Mouse (Mus musculus): ENCODE measurements around the gene Gm9125. TPM values are rescaled to one million over a fixed set of nuclear protein-coding genes. Genes with fewer than 3 reads are reported as not detected.

Gm9125 gene
- not detected in 2 replicates for polyA plus RNA-seq (2012; rRNA removed)

GRCm38 (mm10) chr3:94054785-94055184 lies at the start of gene Gm9125:
Gene Gm9125 (minus strand): TSS chr3:94054885.

DNA sequence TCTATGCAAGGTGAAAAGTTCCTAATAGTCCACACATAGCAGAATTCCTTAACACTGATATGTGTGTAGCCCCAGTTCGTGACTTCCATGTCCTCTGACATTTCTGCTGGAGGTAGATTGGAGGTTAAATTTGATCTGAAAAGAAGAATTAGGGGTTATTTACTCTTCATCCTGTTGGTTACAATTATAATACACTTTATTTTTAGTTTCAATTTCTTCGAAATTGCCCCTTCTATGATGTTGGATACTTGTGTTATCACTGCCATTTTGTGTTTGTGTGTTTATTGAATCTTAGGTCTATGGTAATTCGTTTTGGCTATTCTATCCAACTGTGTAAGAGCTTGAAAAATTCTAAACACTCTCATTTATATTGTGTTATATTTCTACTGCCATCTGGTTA lies 17.9 kb upstream of the Gm9125 start, which contains the start of gene Gm10697:
Gene Gm10697 (minus strand): TSS at position 101 of the 400 bp plus-strand sequence.

Other genes starting within 250 kb of the Gm9125 start
- not detected in 2 replicates for gene Tdpoz3, start 228.9 kb downstream of the Gm9125 start, polyA plus RNA-seq (2012; rRNA removed)
- not detected in 2 replicates for gene Gm9117, start 111.3 kb downstream of the Gm9125 start, polyA plus RNA-seq (2012; rRNA removed)
- gene Tdpoz5, start 93.6 kb downstream of the Gm9125 start, polyA plus RNA-seq (2012; rRNA removed), result not detected in 2 replicates
- gene Gm10697, start 17.8 kb upstream of the Gm9125 start, polyA plus RNA-seq (2012; rRNA removed), result not detected in 2 replicates
- not detected in 2 replicates for gene Gm10696, start 123.3 kb upstream of the Gm9125 start, polyA plus RNA-seq (2012; rRNA removed)
- not detected in 2 replicates for gene Gm5286, start 141.8 kb upstream of the Gm9125 start, polyA plus RNA-seq (2012; rRNA removed)
- gene Gm4778, start 209.2 kb upstream of the Gm9125 start, polyA plus RNA-seq (2012; rRNA removed), result not detected in 2 replicates